Mouse (Mus musculus) kidney, embryonic 14.5 days (tissue): ENCODE results near the gene Mast3. TPM values are rescaled to one million over a fixed set of nuclear protein-coding genes. Genes with fewer than 3 reads are reported as not detected.

Source experiments
- ATAC-seq: fragments of 200-750 bp; cut with Nextera tagmentation; 2 replicates; pipeline ENCODE4 v1.8.0; 2017; ENCODE audit warnings: moderate number of reproducible peaks, mild to moderate bottlenecking, moderate TSS enrichment, moderate library complexity; ENCODE audit not compliant: low FRiP score, low TSS enrichment
- H3K27ac ChIP-seq: fragments of 300-500 bp; sonication (generic); 2 replicates; pipeline ENCODE4 v1.5.1; 2014; ENCODE audit warnings: low read depth, mild to moderate bottlenecking, low read length, moderate library complexity, mixed read lengths
- H3K27me3 ChIP-seq: fragments of 300-500 bp; sonication (generic); 2 replicates; pipeline ENCODE4 v1.6.1; 2014; ENCODE audit warnings: mild to moderate bottlenecking, low read length; ENCODE audit not compliant: control insufficient read depth, insufficient read depth
- H3K36me3 ChIP-seq: fragments of 300-500 bp; sonication (generic); 2 replicates; pipeline ENCODE4 v1.6.1; 2014; ENCODE audit warnings: low read length, mixed read lengths; ENCODE audit not compliant: control insufficient read depth, insufficient read depth
- H3K4me1 ChIP-seq: fragments of 300-500 bp; sonication (generic); 2 replicates; pipeline ENCODE4 v1.6.1; 2014; ENCODE audit warnings: low read length, mixed read lengths; ENCODE audit not compliant: control insufficient read depth, insufficient read depth
- H3K4me2 ChIP-seq: fragments of 300-500 bp; sonication (generic); replicated peaks from 2 replicates; pipeline ENCODE4 v1.6.1; 2014; ENCODE audit warnings: low read depth, mild to moderate bottlenecking, low read length
- H3K4me3 ChIP-seq: fragments of 300-500 bp; sonication (generic); 2 replicates; pipeline ENCODE4 v1.5.1; 2014; ENCODE audit warnings: mild to moderate bottlenecking, low read length
- H3K9ac ChIP-seq: fragments of 300-500 bp; sonication (generic); 2 replicates; pipeline ENCODE4 v1.6.1; 2014; ENCODE audit warnings: low read depth, mild to moderate bottlenecking, low read length, moderate library complexity
- H3K9me3 ChIP-seq: fragments of 300-500 bp; sonication (generic); 2 replicates; pipeline ENCODE4 v1.6.1; 2016; ENCODE audit warnings: low read length; ENCODE audit not compliant: control insufficient read depth
- whole genome bisulfite sequencing: fragments of 180-500 bp; shearing (Covaris S2); extraction: QIAGEN DNeasy Blood & Tissue Kit; methylation state at CpG from one replicate; pipeline ENCODE4 v1.1.7; 2014; 5-methylcytosine and 5-hydroxymethylcytosine counted together
- polyA plus RNA-seq: library from polyadenylated mRNA; unstranded; fragments of >200 nt; fragmentation: Nextera tagmentation; extraction: Ambion mirVana; gene quantifications from 2 replicates; pipeline ENCODE4 v1.2.1, GENCODE M21; 2014

Mast3 gene
- polyA plus RNA-seq, 1 experiment from 2014 or later, result 17.2 TPM

DNA sequence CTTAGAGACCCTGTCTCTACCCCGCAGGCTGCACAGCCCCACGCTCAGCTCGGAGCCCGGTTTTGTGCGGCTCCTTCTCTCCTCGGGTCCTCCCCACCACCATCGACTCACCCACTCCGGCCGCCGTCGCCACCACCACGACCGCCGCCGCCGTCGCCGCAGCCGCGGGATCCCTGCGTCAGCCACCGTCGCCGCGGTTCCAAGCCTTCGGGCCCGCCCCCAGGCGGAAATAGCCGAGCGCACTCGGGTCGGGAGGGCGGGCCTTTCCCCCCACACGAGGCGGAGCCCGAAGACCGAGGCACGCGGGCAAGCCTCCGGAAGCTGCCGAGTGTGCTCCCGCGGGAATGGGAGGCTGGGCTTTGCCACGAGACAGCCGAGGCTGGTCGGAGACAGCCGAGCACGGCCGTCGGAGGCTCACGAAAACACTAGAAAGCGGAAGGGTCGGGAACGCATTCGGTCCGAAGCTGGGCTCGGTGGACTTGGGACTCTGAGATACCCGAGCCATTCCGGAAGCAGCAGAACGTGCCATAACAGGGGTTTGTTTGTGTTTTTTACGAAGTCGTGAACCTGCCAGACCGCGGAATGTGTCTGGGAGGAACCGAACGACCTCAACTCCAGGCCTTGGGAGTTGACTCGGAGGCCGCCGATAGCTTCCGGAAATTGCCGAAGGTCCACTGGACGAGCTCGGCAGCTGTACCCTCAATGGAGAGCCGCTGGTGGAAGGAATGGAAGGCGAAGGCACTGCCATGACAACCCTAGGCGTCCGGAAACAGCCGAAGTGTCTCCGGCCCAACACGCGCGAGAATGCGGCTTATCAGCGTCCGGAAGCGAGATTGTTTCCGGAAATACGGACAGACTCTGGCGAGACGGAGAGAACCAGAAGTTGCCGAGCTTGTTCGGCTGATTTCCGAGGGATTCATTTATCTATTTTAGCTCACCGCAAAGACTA is 28.1 kb downstream of the Mast3 start, which contains the start of gene Pik3r2:
Gene Pik3r2 (minus strand): TSS at position 218 of the 949 bp plus-strand sequence.
- Histone ChIP-seq H3K27me3 (no peaks in the 10 kb centered on the region), H3K9ac (peak within 1 kb of the TSS; percentile 98), H3K4me3 (peak within 1 kb of the TSS; percentile 84), H3K36me3 (peaks cover 63% of the 10 kb centered on the region), H3K9me3 (no peaks in the 10 kb centered on the region), H3K27ac (peak within 1 kb of the TSS; percentile 98), H3K4me2 (peak within 1 kb of the TSS; percentile 92), H3K4me1 (peaks cover 32% of the 10 kb centered on the region)
- under 1% methylated on average over 89 of the region's 94 CpGs for WGBS
- peak; percentile 91 for ATAC-seq

- Histone ChIP-seq H3K4me3 (peak overlapping the region; percentile 84), H3K4me1 (peaks cover 32% of the 10 kb centered on the region), H3K27ac (peak overlapping the region; percentile 98), H3K9ac (peak overlapping the region; percentile 98), H3K4me2 (peak overlapping the region; percentile 92), H3K9me3 (no peaks in the 10 kb centered on the region), H3K36me3 (peaks cover 63% of the 10 kb centered on the region), H3K27me3 (no peaks in the 10 kb centered on the region)
- no peak; the same call in 1 of the 2 replicates for ATAC-seq
- 2% methylated on average over 32 of the region's 34 CpGs for WGBS
These were observed 28.9 kb downstream of the Mast3 start for GRCm38 (mm10) chr8:70775851-70776495.

DNA sequence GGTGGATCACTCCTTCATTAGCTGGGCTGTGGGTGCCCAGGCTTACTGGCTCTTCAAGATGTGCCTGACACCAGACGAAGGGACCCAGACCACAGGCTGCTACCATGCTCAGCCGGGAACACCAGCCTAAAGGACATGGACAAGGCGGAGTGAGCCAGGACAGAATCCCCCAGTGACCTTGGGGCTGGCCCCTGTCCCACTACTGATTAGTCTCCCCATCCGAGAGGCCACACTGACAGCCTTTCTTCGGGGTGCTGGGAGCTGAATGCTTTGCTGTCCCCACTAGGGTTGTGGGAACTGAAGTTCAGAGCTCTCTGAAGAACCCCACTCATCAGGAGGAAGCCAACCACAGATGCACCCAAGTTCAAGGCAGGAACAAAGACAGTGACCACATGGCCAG is 29.6 kb downstream of the Mast3 start:
- H3K27ac ChIP-seq, result no peak overlapping the region
- H3K4me2 ChIP-seq, result peak overlapping the region; percentile 92
- H3K4me3 ChIP-seq, result peak overlapping the region; percentile 84
- H3K9ac ChIP-seq, result peak overlapping the region; percentile 98; the same call in 1 of the 2 replicates
- no peaks in the 10 kb centered on the region for H3K9me3 ChIP-seq
- peaks cover 32% of the 10 kb centered on the region for H3K4me1 ChIP-seq
- no peak for ATAC-seq
- H3K36me3 ChIP-seq, result peaks cover 63% of the 10 kb centered on the region
- no peaks in the 10 kb centered on the region for H3K27me3 ChIP-seq
- WGBS, result 89% methylated on average over 5 of the region's 5 CpGs

GRCm38 (mm10) chr8:70774740-70775139 is 30.1 kb downstream of the Mast3 start:
- Histone ChIP-seq H3K9ac (no peak overlapping the region), H3K4me3 (no peak overlapping the region), H3K4me1 (peaks cover 32% of the 10 kb centered on the region), H3K9me3 (no peaks in the 10 kb centered on the region), H3K36me3 (peaks cover 64% of the 10 kb centered on the region), H3K27me3 (no peaks in the 10 kb centered on the region), H3K27ac (no peak overlapping the region), H3K4me2 (no peak overlapping the region; the same call in 1 of the 2 replicates)
- 95% methylated on average over 18 of the region's 18 CpGs for WGBS
- ATAC-seq, result no peak

DNA sequence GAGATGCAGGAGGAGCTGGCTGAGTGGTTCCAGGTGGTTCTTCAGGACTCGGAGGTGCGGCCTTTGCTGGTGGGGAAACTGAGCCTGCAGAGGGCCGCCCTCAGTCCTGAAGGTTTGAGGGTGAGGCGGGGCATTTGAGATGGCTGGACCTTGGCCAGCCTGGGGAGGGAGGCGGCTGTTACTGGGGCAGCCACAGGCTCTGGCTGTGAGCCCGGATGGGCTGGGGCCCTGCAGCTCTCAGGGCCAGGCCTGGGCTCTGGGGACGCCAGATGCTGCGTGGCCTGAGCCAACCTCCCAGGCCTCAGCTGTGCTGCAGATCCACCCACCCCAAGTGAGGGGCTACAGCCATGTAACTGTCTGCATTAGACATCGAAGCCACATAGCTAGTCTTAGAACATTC is 31.0 kb downstream of the Mast3 start:
- no peak for ATAC-seq
- Histone ChIP-seq H3K36me3 (peaks cover 62% of the 10 kb centered on the region), H3K4me1 (peaks cover 32% of the 10 kb centered on the region), H3K9ac (peak overlapping the region; percentile 24; the same call in 1 of the 2 replicates), H3K27me3 (no peaks in the 10 kb centered on the region), H3K9me3 (no peaks in the 10 kb centered on the region), H3K4me3 (no peak overlapping the region), H3K4me2 (no peak overlapping the region), H3K27ac (no peak overlapping the region)
- WGBS, result 76% methylated on average over 9 of the region's 9 CpGs

- Histone ChIP-seq H3K4me3 (no peak overlapping the region), H3K27ac (no peak overlapping the region), H3K9me3 (no peaks in the 10 kb centered on the region), H3K4me2 (no peak overlapping the region), H3K9ac (peak overlapping the region; percentile 24; the same call in 1 of the 2 replicates), H3K36me3 (peaks cover 63% of the 10 kb centered on the region), H3K27me3 (no peaks in the 10 kb centered on the region), H3K4me1 (peaks cover 32% of the 10 kb centered on the region)
- ATAC-seq, result no peak
- WGBS, result 82% methylated on average over 5 of the region's 5 CpGs
These were observed 31.4 kb downstream of the Mast3 start for GRCm38 (mm10) chr8:70773410-70773809.

GRCm38 (mm10) chr8:70772890-70773289 is 32.0 kb downstream of the Mast3 start:
- no peaks in the 10 kb centered on the region for H3K9me3 ChIP-seq
- no peaks in the 10 kb centered on the region for H3K27me3 ChIP-seq
- no peak for ATAC-seq
- no peak overlapping the region for H3K9ac ChIP-seq
- H3K36me3 ChIP-seq, result peaks cover 68% of the 10 kb centered on the region
- no peak overlapping the region for H3K27ac ChIP-seq
- 85% methylated on average over 9 of the region's 9 CpGs for WGBS
- peaks cover 28% of the 10 kb centered on the region for H3K4me1 ChIP-seq
- no peak overlapping the region for H3K4me3 ChIP-seq
- H3K4me2 ChIP-seq, result no peak overlapping the region

DNA sequence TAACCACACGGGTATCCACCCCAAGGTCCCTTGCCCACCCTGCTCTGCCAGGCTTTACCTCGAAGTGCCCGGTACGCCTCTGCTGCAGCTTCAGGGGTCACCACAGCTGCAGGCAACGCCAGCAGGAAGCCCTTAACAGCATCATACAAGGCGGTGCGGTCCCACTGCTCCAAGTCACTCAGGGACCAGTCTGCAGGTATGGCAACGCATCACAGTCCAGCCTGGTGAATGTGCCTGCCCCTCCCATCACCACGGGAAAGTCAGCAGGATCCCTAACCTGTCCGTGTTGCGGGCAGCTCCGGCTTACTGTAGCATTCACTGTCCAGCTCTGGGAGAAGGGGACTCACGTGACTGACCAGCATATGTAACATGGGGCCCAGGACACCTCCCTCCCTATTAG is 32.8 kb downstream of the Mast3 start:
- Histone ChIP-seq H3K4me3 (no peak overlapping the region), H3K9ac (no peak overlapping the region), H3K27ac (no peak overlapping the region), H3K27me3 (no peaks in the 10 kb centered on the region), H3K9me3 (no peaks in the 10 kb centered on the region), H3K4me2 (no peak overlapping the region), H3K36me3 (peaks cover 72% of the 10 kb centered on the region), H3K4me1 (peaks cover 25% of the 10 kb centered on the region)
- ATAC-seq, result no peak
- 94% methylated on average over 13 of the region's 13 CpGs for WGBS

DNA sequence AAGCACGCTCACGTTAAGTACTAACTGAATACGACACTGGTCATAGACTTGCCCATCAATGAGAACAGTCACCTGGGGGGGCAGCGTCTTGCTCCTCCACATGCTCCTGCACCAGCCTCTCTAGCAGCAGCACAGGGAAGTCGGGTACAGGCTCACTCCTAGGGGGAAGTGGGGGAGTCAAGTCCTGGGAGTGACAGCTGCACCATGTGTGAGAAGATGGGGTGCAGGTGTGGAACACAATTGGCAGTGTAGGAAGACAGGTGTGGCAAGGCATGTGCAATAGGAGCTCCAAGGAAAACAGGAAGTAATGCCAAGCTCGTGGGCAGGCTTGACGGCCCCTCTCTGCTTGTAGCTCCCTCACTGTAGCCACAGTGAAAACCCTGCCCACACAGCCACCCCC is 33.6 kb downstream of the Mast3 start:
- Histone ChIP-seq H3K27ac (no peak overlapping the region), H3K36me3 (peaks cover 72% of the 10 kb centered on the region), H3K4me1 (peaks cover 33% of the 10 kb centered on the region), H3K4me3 (no peak overlapping the region), H3K27me3 (no peaks in the 10 kb centered on the region), H3K9me3 (no peaks in the 10 kb centered on the region), H3K4me2 (no peak overlapping the region), H3K9ac (no peak overlapping the region)
- WGBS, result 82% methylated on average over 7 of the region's 7 CpGs
- no peak for ATAC-seq
